Mouse (Mus musculus) cortical plate, adult 2 months (tissue): Measurements from ENCODE around the gene Nfrkb.

ENCODE experiments used
- CTCF ChIP-seq: fragments of 200-500 bp; IDR thresholded peaks from 2 replicates; pipeline ENCODE4 v1.5.1; 2011; ENCODE audit warnings: mild to moderate bottlenecking, control low read depth, low read length; ENCODE audit not compliant: insufficient read depth; ENCODE audit errors: extremely low read depth
- POLR2A ChIP-seq: fragments of 200-500 bp; IDR thresholded peaks from 2 replicates; pipeline ENCODE4 v1.6.1; 2011; ENCODE audit warnings: mild to moderate bottlenecking, low read length, control low read depth; ENCODE audit not compliant: insufficient read depth; ENCODE audit errors: extremely low read depth

DNA sequence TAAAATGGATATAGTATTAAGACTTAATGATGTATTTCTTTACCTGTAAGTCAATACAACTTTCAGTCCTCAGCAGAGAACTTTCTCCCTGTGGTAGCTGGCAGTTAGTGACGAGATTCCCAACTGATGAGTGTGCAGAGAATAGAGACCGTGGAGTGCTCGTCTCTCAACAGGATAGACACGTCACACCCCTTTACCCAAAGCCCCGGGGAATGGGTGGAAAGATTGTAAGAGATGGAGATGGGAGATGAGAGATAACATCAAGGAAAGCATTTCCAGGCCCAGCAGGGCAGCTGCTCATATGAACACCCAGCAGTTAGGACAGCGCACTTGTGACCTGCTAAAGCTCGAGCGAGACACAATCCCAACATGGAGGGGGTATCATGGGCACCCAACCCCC, 58.2 kb downstream of the Nfrkb start:
- no peak for TF ChIP-seq POLR2A
- no peak for TF ChIP-seq CTCF
